Mouse (Mus musculus) hindbrain, embryonic 14.5 days (tissue): ENCODE measurements around the gene Gm45234. TPM values are rescaled to one million over a fixed set of nuclear protein-coding genes. Genes with fewer than 3 reads are reported as not detected.
A peak's percentile ranks its signal among the peaks of the same experiment; 100 is the strongest.

Source experiments
- ATAC-seq: fragments of 200-750 bp; cut with Nextera tagmentation; 2 replicates; pipeline ENCODE4 v1.8.0; 2017; ENCODE audit warnings: moderate number of reproducible peaks, mild to moderate bottlenecking, moderate TSS enrichment, moderate library complexity; ENCODE audit not compliant: low FRiP score
- DNase-seq: peaks from one replicate; pipeline ENCODE4 v3.0.0-alpha.2; 2015; ENCODE audit warnings: low spot score
- H3K27ac ChIP-seq: fragments of 300-500 bp; sonication (generic); 2 replicates; pipeline ENCODE4 v1.5.1; 2014; ENCODE audit warnings: mild to moderate bottlenecking, moderate library complexity
- H3K27me3 ChIP-seq: fragments of 300-500 bp; sonication (generic); 2 replicates; pipeline ENCODE4 v1.6.1; 2014; ENCODE audit warnings: mild to moderate bottlenecking, low read length, mixed read lengths; ENCODE audit not compliant: control insufficient read depth, insufficient read depth
- H3K36me3 ChIP-seq: fragments of 300-500 bp; sonication (generic); replicated peaks from 2 replicates; pipeline ENCODE4 v1.6.1; 2014; ENCODE audit not compliant: control insufficient read depth, insufficient read depth
- H3K4me1 ChIP-seq: fragments of 300-500 bp; sonication (generic); replicated peaks from 2 replicates; pipeline ENCODE4 v1.6.1; 2014; ENCODE audit warnings: antibody characterized with exemption, low read length, mixed read lengths; ENCODE audit not compliant: control insufficient read depth, insufficient read depth
- H3K4me2 ChIP-seq: fragments of 300-500 bp; sonication (generic); replicated peaks from 2 replicates; pipeline ENCODE4 v1.6.1; 2014; ENCODE audit warnings: mild to moderate bottlenecking, moderate library complexity
- H3K4me3 ChIP-seq: fragments of 300-500 bp; sonication (generic); replicated peaks from 2 replicates; pipeline ENCODE4 v1.5.1; 2014; ENCODE audit warnings: mild to moderate bottlenecking, low read length
- H3K9ac ChIP-seq: fragments of 300-500 bp; sonication (generic); 2 replicates; pipeline ENCODE4 v1.6.1; 2014
- H3K9me3 ChIP-seq: fragments of 300-500 bp; sonication (generic); 2 replicates; pipeline ENCODE4 v1.6.1; 2016; ENCODE audit warnings: low read length; ENCODE audit not compliant: control insufficient read depth
- WGBS: fragments of 180-500 bp; shearing (Covaris S2); extraction: QIAGEN DNeasy Blood & Tissue Kit; methylation state at CpG from one replicate; pipeline ENCODE4 v1.1.7; 2014; 5-methylcytosine and 5-hydroxymethylcytosine counted together
- polyA plus RNA-seq: library from polyadenylated mRNA; unstranded; fragments of >200 nt; fragmentation: Nextera tagmentation; extraction: Ambion mirVana; gene quantifications from 2 replicates; pipeline ENCODE4 v1.2.1, GENCODE M21; 2014

The Gm45234 gene
- polyA plus RNA-seq, 1 experiment from 2014 or later = not detected

DNA sequence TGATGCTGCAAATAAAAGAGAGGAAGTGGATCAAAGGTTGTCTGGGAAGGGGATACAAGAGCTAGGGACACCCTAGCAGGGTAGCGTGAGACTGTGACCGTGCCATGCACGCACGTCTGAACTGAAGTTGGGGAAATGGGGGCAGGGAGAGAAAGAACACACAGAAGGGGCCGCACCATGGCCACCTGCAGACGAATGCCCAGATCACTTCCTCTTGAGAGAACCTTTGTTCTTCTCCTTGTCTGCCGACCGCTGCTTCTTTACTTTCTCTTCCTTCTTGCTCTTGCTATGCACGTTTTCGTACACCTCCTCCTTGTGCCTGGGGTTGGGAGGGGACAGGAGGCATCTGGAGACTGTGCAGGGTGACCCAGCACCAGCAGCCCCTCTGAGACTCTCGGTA is 34.9 kb downstream of the Gm45234 start:
- ATAC-seq = no peak
- no peaks in the 10 kb centered on the region for H3K9me3 ChIP-seq
- H3K36me3 ChIP-seq = peaks cover 16% of the 10 kb centered on the region
- H3K27me3 ChIP-seq = no peaks in the 10 kb centered on the region
- no peaks in the 10 kb centered on the region for H3K4me1 ChIP-seq
- no peak overlapping the region for H3K4me3 ChIP-seq
- 67% methylated on average over 11 of the region's 11 CpGs for WGBS
- DNase-seq = no peak
- H3K4me2 ChIP-seq = no peak overlapping the region
- no peak overlapping the region for H3K27ac ChIP-seq
- H3K9ac ChIP-seq = no peak overlapping the region

DNA sequence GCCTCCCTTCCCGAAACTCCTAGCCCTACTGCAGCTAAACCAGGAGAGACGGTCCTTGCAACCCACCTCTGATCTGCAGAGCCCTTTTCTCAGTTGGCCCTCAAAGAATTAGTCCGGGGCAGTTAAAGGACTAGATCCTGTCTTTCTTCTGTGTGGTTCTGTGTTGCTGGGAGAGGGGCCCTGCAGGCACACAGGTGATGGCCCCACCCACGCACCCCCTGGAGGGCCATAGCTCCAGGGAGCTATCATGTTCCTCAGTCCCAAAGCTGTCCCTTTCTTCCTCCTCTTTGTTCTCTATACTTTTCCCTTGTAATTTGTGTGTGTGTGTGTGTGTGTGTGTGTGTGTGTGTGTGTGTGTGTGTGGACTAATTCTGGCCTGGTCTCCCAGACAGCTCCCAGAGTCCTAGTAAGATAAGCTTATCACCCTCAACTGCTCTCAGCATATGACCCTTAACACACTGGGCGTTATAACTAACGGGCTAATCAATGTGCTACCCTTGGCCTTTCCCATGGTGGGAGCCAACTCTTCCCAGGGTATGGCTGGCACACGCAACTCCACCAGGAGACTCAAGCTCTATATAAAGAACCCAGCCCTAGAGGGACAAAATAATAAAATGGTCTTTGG is 36.4 kb downstream of the Gm45234 start:
- no peak for ATAC-seq
- Histone ChIP-seq H3K4me1 (no peaks in the 10 kb centered on the region), H3K4me2 (no peak overlapping the region), H3K36me3 (peaks cover 30% of the 10 kb centered on the region), H3K27me3 (no peaks in the 10 kb centered on the region), H3K9ac (no peak overlapping the region), H3K27ac (no peak overlapping the region), H3K9me3 (no peaks in the 10 kb centered on the region), H3K4me3 (no peak overlapping the region)
- WGBS = 72% methylated on average over 7 of the region's 7 CpGs
- DNase-seq = no peak

DNA sequence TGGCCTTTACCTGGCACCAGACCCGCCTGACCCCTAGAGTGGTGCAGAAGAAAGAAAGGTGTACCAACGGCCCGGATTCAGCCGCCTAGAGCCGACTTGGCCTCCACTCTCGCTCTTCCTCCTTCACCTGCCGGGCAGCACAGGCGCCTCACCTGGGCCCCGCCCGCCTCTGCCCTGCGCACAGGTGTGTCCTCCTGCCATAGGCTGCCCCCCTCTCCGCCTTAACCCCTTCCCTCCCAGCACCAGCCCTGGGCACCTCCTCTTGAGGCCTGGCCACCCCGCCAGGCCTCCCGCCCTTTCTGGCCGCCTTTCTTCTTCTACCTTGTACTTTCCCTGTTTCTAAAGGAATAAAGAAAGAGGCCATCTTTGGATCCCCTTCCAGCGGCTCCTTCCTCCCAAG is 37.1 kb downstream of the Gm45234 start:
- no peak overlapping the region for H3K9ac ChIP-seq
- H3K36me3 ChIP-seq = peaks cover 38% of the 10 kb centered on the region
- ATAC-seq (no peak), DNase-seq (no peak)
- H3K4me1 ChIP-seq = peaks cover 3% of the 10 kb centered on the region; the same call in 1 of the 2 replicates
- H3K27me3 ChIP-seq = no peaks in the 10 kb centered on the region
- WGBS = 65% methylated on average over 16 of the region's 16 CpGs
- no peaks in the 10 kb centered on the region for H3K9me3 ChIP-seq
- H3K27ac ChIP-seq = no peak overlapping the region
- H3K4me3 ChIP-seq = no peak overlapping the region
- H3K4me2 ChIP-seq = no peak overlapping the region

- no peaks in the 10 kb centered on the region for H3K9me3 ChIP-seq
- WGBS = 77% methylated on average over 13 of the region's 13 CpGs
- H3K27me3 ChIP-seq = no peaks in the 10 kb centered on the region
- no peak overlapping the region for H3K27ac ChIP-seq
- H3K9ac ChIP-seq = no peak overlapping the region
- DNase-seq (no peak), ATAC-seq (no peak)
- H3K36me3 ChIP-seq = peaks cover 40% of the 10 kb centered on the region
- peaks cover 11% of the 10 kb centered on the region for H3K4me1 ChIP-seq
- H3K4me3 ChIP-seq = no peak overlapping the region
- H3K4me2 ChIP-seq = no peak overlapping the region
These were observed 37.9 kb downstream of the Gm45234 start for GRCm38 (mm10) chr6:124717968-124718367.

- peak; percentile 54 for DNase-seq
- Histone ChIP-seq H3K36me3 (peaks cover 40% of the 10 kb centered on the region), H3K9me3 (no peaks in the 10 kb centered on the region), H3K4me2 (no peak overlapping the region), H3K9ac (no peak overlapping the region), H3K27ac (no peak overlapping the region), H3K4me1 (peaks cover 12% of the 10 kb centered on the region), H3K4me3 (no peak overlapping the region), H3K27me3 (no peaks in the 10 kb centered on the region)
- ATAC-seq = no peak
- WGBS = 65% methylated on average over 20 of the region's 20 CpGs
These were observed 38.8 kb downstream of the Gm45234 start for GRCm38 (mm10) chr6:124716864-124717490.

DNA sequence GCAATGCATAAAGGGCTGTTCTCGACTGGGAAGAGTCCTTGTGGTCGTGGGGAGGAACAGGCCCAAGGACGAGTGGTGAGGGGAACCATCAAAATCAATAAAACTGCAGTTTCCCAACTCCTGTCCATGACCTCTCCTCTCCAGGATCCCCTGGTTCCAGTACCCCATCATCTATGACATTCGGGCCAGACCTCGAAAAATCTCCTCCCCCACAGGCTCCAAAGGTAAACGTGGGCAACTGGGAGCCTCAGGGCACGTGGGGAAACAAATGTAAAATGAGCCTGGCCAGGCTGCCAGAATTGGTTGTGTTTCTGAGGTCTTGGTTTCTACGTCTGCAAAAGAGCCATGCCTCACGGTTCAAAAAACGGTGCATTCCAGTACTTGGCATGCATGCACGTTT is 42.9 kb downstream of the Gm45234 start:
- H3K9ac ChIP-seq = peak overlapping the region; percentile 93
- no peaks in the 10 kb centered on the region for H3K27me3 ChIP-seq
- ATAC-seq = no peak
- 22% methylated on average over 11 of the region's 11 CpGs for WGBS
- H3K27ac ChIP-seq = peak overlapping the region; percentile 81; the same call in 1 of the 2 replicates
- H3K4me2 ChIP-seq = peak overlapping the region; percentile 92
- peak overlapping the region; percentile 90 for H3K4me3 ChIP-seq
- peaks cover 23% of the 10 kb centered on the region for H3K4me1 ChIP-seq
- DNase-seq = no peak
- no peaks in the 10 kb centered on the region for H3K9me3 ChIP-seq
- peaks cover 49% of the 10 kb centered on the region for H3K36me3 ChIP-seq

- Histone ChIP-seq H3K4me1 (peaks cover 23% of the 10 kb centered on the region), H3K27me3 (no peaks in the 10 kb centered on the region), H3K27ac (peak within 1 kb of the TSS; percentile 81), H3K36me3 (peaks cover 46% of the 10 kb centered on the region), H3K9me3 (no peaks in the 10 kb centered on the region), H3K4me3 (peak within 1 kb of the TSS; percentile 90), H3K4me2 (peak within 1 kb of the TSS; percentile 92), H3K9ac (peak within 1 kb of the TSS; percentile 93)
- WGBS = under 1% methylated on average over 75 of the region's 76 CpGs
- ATAC-seq = peak; percentile 97
- peak; percentile 98 for DNase-seq
These were observed 43.7 kb downstream of the Gm45234 start, which contains the start of the genes Emg1 and Phb2 for GRCm38 (mm10) chr6:124711824-124712782. Gene Emg1 (minus strand): TSS chr6:124712178. Gene Phb2 (plus strand): TSS chr6:124712336.

GRCm38 (mm10) chr6:124708289-124708889 is 47.4 kb downstream of the Gm45234 start:
- DNase-seq (no peak), ATAC-seq (no peak)
- Histone ChIP-seq H3K9me3 (no peaks in the 10 kb centered on the region), H3K4me2 (no peak overlapping the region), H3K27ac (no peak overlapping the region), H3K36me3 (peaks cover 37% of the 10 kb centered on the region), H3K27me3 (no peaks in the 10 kb centered on the region), H3K4me3 (no peak overlapping the region), H3K4me1 (peaks cover 16% of the 10 kb centered on the region), H3K9ac (no peak overlapping the region)
- WGBS = 98% methylated on average over 10 of the region's 10 CpGs
